Mouse (Mus musculus) neural tube, embryonic 14.5 days (tissue): ENCODE data around the gene Ptcra. TPM values are rescaled to one million over a fixed set of nuclear protein-coding genes. Genes with fewer than 3 reads are reported as not detected.
"Not testable (repeated sequence)": the region's sequence is repeated elsewhere in the genome, so short reads cannot be mapped to it uniquely, and the experiment has no call there.

Experiments used
- ATAC-seq: fragments of 200-750 bp; cut with Nextera tagmentation; 2 replicates; pipeline ENCODE4 v1.8.0; 2017; ENCODE audit warnings: low read depth, mild to moderate bottlenecking, moderate TSS enrichment, moderate library complexity
- H3K27ac ChIP-seq: fragments of 300-500 bp; sonication (generic); 2 replicates; pipeline ENCODE4 v1.5.1; 2014; ENCODE audit warnings: low read depth, mild to moderate bottlenecking, control low read depth, low read length, moderate library complexity, mixed read lengths
- H3K27me3 ChIP-seq: fragments of 300-500 bp; sonication (generic); 2 replicates; pipeline ENCODE4 v1.6.1; 2014; ENCODE audit warnings: low read length; ENCODE audit not compliant: control insufficient read depth, insufficient read depth
- H3K36me3 ChIP-seq: fragments of 300-500 bp; sonication (generic); 2 replicates; pipeline ENCODE4 v1.6.1; 2014; ENCODE audit warnings: low read length, mixed read lengths; ENCODE audit not compliant: control insufficient read depth, insufficient read depth
- H3K4me1 ChIP-seq: fragments of 300-500 bp; sonication (generic); 2 replicates; pipeline ENCODE4 v1.6.1; 2014; ENCODE audit warnings: low read length; ENCODE audit not compliant: control insufficient read depth, insufficient read depth
- H3K4me2 ChIP-seq: fragments of 300-500 bp; sonication (generic); 2 replicates; pipeline ENCODE4 v1.6.1; 2014; ENCODE audit warnings: mild to moderate bottlenecking, low read depth, low read length, control low read depth
- H3K4me3 ChIP-seq: fragments of 300-500 bp; sonication (generic); 2 replicates; pipeline ENCODE4 v1.5.1; 2014; ENCODE audit warnings: low read depth, low read length, control low read depth, mixed read lengths
- H3K9ac ChIP-seq: fragments of 300-500 bp; sonication (generic); replicated peaks from 2 replicates; pipeline ENCODE4 v1.6.1; 2014; ENCODE audit warnings: low read depth, mild to moderate bottlenecking, control low read depth, low read length, mixed read lengths
- H3K9me3 ChIP-seq: fragments of 300-500 bp; sonication (generic); 2 replicates; pipeline ENCODE4 v1.6.1; 2016; ENCODE audit warnings: low read length; ENCODE audit not compliant: control insufficient read depth
- WGBS: fragments of 180-500 bp; shearing (Covaris S2); extraction: QIAGEN DNeasy Blood & Tissue Kit; methylation state at CpG from one replicate; pipeline ENCODE4 v1.1.7; 2014; 5-methylcytosine and 5-hydroxymethylcytosine counted together
- polyA plus RNA-seq: library from polyadenylated mRNA; unstranded; fragments of >200 nt; fragmentation: Nextera tagmentation; extraction: Ambion mirVana; gene quantifications from 2 replicates; pipeline ENCODE4 v1.2.1, GENCODE M21; 2014

The Ptcra gene
- polyA plus RNA-seq, 1 experiment from 2014 or later, result 0.32 TPM

DNA sequence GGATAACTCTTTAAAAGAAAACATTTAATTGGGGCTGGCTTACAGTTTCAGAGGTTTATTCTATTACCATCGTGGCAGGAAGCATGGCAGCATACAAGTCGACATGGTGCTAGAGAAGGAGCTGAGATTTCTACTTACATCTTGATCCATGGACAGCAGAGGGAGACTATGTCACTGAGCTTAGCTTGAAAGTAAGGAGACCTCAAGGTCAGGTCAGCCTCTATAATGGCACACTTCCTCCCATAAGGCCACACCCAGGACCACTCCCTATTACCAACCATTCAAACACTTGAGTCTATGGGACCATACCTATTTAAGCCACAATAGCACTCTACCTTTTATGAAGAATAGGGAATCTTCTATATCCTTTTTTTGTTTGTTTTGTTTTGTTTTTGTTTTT is 29.5 kb upstream of the Ptcra start:
- no peaks in the 10 kb centered on the region for H3K27me3 ChIP-seq
- no peak overlapping the region for H3K4me3 ChIP-seq
- H3K4me1 ChIP-seq, result no peaks in the 10 kb centered on the region
- no peak overlapping the region for H3K4me2 ChIP-seq
- no peaks in the 10 kb centered on the region for H3K36me3 ChIP-seq
- 92% methylated on average over 2 of the region's 2 CpGs for WGBS
- no peak overlapping the region for H3K9ac ChIP-seq
- ATAC-seq, result no peak
- no peak overlapping the region for H3K27ac ChIP-seq
- no peaks in the 10 kb centered on the region for H3K9me3 ChIP-seq

DNA sequence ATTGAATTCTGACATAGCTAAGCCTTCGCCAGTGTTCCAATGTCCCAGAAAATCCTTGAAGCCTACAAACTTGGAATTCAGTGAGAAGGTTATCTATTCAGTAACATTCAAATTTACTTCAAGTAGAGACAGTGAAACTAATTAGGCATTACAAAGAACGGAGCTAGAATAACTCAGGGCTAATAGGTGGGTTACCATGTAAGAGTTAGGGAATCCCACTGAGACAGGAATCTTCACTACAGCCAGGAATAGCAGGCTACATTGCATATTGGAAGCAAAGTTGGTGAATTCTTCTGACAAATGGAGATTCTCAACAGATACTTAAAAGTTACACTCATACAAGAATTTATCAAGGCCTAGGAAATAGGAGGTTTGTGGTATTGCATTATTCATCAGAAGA is 24.5 kb upstream of the Ptcra start:
- not testable (repeated sequence) for H3K4me3 ChIP-seq, H3K4me2 ChIP-seq, H3K27ac ChIP-seq, H3K36me3 ChIP-seq, H3K9ac ChIP-seq, ATAC-seq, H3K27me3 ChIP-seq, H3K4me1 ChIP-seq, H3K9me3 ChIP-seq
- 55% methylated on average over 2 of the region's 2 CpGs for WGBS

DNA sequence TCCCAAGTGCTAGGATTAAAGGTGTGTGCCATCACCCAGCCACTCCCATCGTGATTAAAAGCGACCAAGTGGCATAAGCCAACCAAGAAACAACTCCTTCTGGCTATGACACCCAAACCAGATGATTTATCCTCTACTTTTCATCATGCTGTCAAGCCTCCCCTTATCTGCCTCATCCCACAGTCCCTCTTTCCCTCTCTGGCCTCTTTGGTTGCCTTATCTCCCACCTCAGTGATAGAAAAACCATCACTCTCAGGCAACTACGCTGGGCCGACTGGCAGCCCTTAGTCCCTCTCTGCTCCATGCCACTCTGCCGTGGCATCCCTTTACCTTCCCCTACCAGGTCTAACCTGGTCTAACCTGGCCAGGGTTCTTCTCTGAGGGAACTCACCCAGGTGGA is 23.4 kb upstream of the Ptcra start:
- WGBS, result 96% methylated on average over 5 of the region's 5 CpGs
- no peak overlapping the region for H3K4me3 ChIP-seq
- H3K36me3 ChIP-seq, result no peaks in the 10 kb centered on the region
- H3K9ac ChIP-seq, result no peak overlapping the region
- ATAC-seq, result no peak
- H3K4me1 ChIP-seq, result no peaks in the 10 kb centered on the region
- H3K27me3 ChIP-seq, result no peaks in the 10 kb centered on the region
- H3K4me2 ChIP-seq, result no peak overlapping the region
- H3K27ac ChIP-seq, result no peak overlapping the region
- no peaks in the 10 kb centered on the region for H3K9me3 ChIP-seq

DNA sequence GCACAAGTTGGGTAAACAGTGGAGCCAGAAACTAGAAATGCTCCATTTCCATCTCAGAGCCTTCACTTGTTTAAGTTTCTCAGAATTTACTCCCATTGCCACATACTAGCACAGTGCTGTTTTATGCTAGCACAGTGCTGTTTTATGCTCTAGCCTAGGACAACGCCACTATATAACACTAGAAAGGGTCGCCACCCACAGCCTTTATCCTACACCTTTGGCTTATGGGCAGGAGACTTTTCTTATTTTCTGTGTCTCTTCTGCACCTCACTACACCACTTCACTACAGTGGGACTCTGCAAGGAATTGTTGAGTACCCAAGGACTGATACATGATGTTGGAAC is 19.7 kb upstream of the Ptcra start:
- Histone ChIP-seq H3K27me3 (no peaks in the 10 kb centered on the region), H3K9me3 (no peaks in the 10 kb centered on the region), H3K36me3 (peaks cover 14% of the 10 kb centered on the region), H3K4me1 (peaks cover 8% of the 10 kb centered on the region; the same call in 1 of the 2 replicates), H3K4me3 (peak overlapping the region; percentile 59), H3K4me2 (0 out of 2 replicates have a peak overlapping the region, but pooled peaks have one; percentile 51), H3K27ac (no peak overlapping the region), H3K9ac (no peak overlapping the region)
- ATAC-seq, result peak; percentile 28; the same call in 1 of the 2 replicates
- WGBS, result 69% methylated on average over 2 of the region's 2 CpGs

DNA sequence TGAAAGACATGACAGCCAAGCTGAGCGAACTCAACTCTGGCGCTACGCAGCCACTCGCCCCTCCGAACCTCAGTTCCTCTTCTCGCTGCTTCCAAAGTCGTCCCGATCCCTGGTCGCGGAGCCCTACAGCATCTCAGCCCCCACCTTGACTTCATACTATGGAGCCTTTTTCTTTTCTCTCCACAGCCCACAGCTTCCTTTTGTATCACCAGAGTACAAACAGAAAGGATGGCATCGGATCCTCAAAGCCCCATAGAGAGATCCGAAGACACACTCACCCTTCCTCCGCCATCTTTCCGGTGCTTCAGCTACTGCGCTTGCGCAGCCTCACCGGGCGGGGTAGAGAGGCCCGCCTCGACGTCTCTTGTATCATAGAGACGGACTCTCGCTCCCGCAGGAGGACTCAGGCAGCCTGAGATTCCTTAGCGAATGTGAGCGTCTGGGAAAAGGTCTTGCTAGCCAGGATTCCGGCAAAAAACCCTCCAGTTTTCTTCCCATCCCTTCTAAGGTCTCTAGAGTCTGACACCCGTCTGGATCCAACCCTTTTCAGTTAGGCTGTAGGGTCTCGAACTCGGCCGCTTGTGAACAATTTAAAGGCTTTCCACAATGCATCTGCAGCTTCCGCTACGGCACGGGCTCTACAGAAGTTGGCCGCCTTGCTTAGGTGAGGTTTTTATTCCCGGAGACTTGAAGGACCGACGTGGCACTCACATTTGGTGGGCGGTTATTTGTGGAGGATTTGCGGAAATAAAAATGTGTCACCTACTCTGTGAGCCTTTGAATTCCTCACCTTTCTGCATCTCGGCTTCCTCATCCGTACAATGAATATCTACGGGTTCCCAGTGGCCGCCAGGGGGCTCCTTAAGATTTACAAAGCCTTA is 19.1 kb upstream of the Ptcra start, which contains the start of gene Rpl7l1:
Rpl7l1 (minus strand) TSS at position 332 of the 881 bp plus-strand sequence.
- H3K4me1 ChIP-seq, result peaks cover 8% of the 10 kb centered on the region; the same call in 1 of the 2 replicates
- H3K27me3 ChIP-seq, result no peaks in the 10 kb centered on the region
- H3K9ac ChIP-seq, result peak within 1 kb of the TSS; percentile 66
- WGBS, result 1% methylated on average over 44 of the region's 44 CpGs
- peak; percentile 96 for ATAC-seq
- peak within 1 kb of the TSS; percentile 51 for H3K4me2 ChIP-seq
- peak within 1 kb of the TSS; percentile 86 for H3K27ac ChIP-seq
- no peaks in the 10 kb centered on the region for H3K9me3 ChIP-seq
- peak within 1 kb of the TSS; percentile 59 for H3K4me3 ChIP-seq
- H3K36me3 ChIP-seq, result peaks cover 20% of the 10 kb centered on the region

DNA sequence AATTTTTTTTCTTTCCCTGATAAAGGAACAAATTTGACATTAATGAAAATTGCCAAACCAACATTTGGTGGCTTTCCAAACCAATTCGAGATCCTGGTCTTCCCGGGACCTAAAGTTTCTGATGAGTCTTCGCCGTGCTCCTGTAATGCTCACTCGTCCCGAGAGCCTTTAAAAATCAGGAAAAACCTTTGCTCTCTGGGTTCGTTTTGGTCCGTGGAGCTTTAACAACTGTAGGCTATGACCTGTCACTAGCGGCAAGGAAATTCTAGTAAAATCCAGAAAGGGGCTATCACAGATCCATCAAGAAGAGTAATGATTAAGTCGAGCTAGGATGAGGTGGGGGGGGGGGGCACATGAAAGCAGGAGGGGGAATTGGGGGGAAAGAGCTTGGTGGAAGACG is 18.4 kb upstream of the Ptcra start:
- 4% methylated on average over 11 of the region's 11 CpGs for WGBS
- H3K36me3 ChIP-seq, result peaks cover 25% of the 10 kb centered on the region
- no peaks in the 10 kb centered on the region for H3K9me3 ChIP-seq

DNA sequence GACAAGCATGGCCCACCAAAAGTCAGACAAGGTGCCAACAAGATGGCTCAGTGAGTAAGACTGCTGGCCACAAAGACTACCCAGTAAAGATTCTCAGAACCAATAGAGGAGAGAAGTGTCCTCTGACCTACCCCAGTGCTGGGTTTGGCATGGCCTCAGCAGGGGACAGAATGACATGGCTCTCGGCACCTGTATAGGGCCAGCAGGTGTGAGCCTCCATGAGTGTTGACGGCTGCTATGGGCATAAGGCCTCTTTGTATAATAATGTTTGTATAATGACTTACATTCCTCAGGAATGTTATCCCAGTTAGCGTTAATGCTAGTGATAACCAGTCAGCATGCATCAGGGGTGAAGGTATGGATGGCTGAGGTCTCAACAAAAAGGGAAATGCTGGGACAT is 12.6 kb upstream of the Ptcra start:
- Histone ChIP-seq H3K9ac (no peak overlapping the region), H3K36me3 (peaks cover 46% of the 10 kb centered on the region), H3K4me1 (peaks cover 12% of the 10 kb centered on the region), H3K9me3 (no peaks in the 10 kb centered on the region), H3K4me2 (no peak overlapping the region), H3K27me3 (no peaks in the 10 kb centered on the region), H3K27ac (no peak overlapping the region), H3K4me3 (no peak overlapping the region)
- ATAC-seq, result no peak
- WGBS, result 91% methylated on average over 3 of the region's 3 CpGs

More for the DNA sequence above, 18.4 kb upstream of the Ptcra start:
- Histone ChIP-seq H3K4me1 (peaks cover 8% of the 10 kb centered on the region; the same call in 1 of the 2 replicates), H3K27me3 (no peaks in the 10 kb centered on the region), H3K4me2 (peak overlapping the region; percentile 51), H3K9ac (peak overlapping the region; percentile 66), H3K27ac (peak overlapping the region; percentile 86), H3K4me3 (peak overlapping the region; percentile 59)
- ATAC-seq, result no peak

DNA sequence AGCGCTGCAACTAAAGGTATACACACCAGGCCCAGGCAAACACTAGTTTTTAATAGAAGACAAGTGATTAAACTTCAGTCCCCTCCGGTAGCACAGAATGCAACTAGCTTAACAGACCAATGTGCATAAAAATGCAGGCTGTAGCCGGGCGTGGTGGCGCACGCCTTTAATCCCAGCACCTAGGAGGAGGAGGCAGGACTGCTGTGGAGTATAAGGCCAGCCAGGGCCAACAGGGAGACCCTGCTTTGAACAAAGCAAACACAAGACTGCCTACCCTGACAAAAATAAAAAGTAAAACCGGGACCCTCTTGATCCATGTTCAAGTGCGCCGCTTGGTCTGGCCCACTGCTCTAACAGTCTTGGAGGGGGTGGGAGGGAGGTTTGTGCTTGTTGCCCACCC is 11.6 kb upstream of the Ptcra start:
- Histone ChIP-seq H3K27me3 (no peaks in the 10 kb centered on the region), H3K9ac (no peak overlapping the region), H3K4me3 (no peak overlapping the region), H3K4me1 (peaks cover 11% of the 10 kb centered on the region), H3K27ac (no peak overlapping the region), H3K36me3 (peaks cover 46% of the 10 kb centered on the region), H3K4me2 (no peak overlapping the region), H3K9me3 (no peaks in the 10 kb centered on the region)
- 95% methylated on average over 9 of the region's 9 CpGs for WGBS
- ATAC-seq, result no peak

DNA sequence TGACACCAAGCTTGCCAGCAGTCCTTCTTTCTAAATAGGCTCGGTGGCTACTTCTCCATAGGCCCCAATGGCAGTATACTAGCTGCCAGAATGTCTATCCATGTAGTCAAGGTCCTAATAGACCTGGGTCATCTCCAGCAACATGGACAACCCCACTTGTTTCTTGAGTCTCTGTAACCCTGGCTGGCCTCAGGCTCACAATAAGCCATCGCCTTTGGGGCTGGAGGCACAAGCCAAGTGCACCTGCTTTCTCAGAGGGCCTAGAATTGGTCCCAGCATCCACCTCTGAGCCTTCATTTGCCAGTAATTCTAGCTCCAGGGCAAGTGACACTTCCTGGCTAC is 10.6 kb upstream of the Ptcra start:
- Histone ChIP-seq H3K9ac (no peak overlapping the region), H3K4me2 (peak overlapping the region; percentile 95; the same call in 1 of the 2 replicates), H3K27me3 (no peaks in the 10 kb centered on the region), H3K27ac (no peak overlapping the region), H3K36me3 (peaks cover 39% of the 10 kb centered on the region), H3K4me3 (no peak overlapping the region), H3K9me3 (no peaks in the 10 kb centered on the region), H3K4me1 (peaks cover 11% of the 10 kb centered on the region)
- 42% methylated on average over 2 of the region's 2 CpGs for WGBS
- no peak for ATAC-seq
